Mouse (Mus musculus) liver, embryonic 11.5 days (tissue): Measurements from ENCODE around the gene Cav3. TPM values are rescaled to one million over a fixed set of nuclear protein-coding genes. Genes with fewer than 3 reads are reported as not detected.

Source experiments
- ATAC-seq: fragments of 200-750 bp; cut with Nextera tagmentation; replicated peaks from 2 replicates; pipeline ENCODE4 v1.8.0; 2017; ENCODE audit warnings: moderate number of reproducible peaks, mild to moderate bottlenecking, moderate TSS enrichment, moderate library complexity; ENCODE audit not compliant: low FRiP score
- DNase-seq: peaks from one replicate; pipeline ENCODE4 v3.0.0-alpha.2; 2017; ENCODE audit warnings: low spot score
- H3K27ac ChIP-seq: fragments of 300-500 bp; sonication (generic); 2 replicates; pipeline ENCODE4 v1.5.1; 2014; ENCODE audit warnings: mild to moderate bottlenecking, low read depth, low read length, control low read depth
- H3K27me3 ChIP-seq: fragments of 300-500 bp; sonication (generic); replicated peaks from 2 replicates; pipeline ENCODE4 v1.6.1; 2014; ENCODE audit warnings: low read length, mixed read lengths; ENCODE audit not compliant: control insufficient read depth, insufficient read depth
- H3K36me3 ChIP-seq: fragments of 300-500 bp; sonication (generic); 2 replicates; pipeline ENCODE4 v1.6.1; 2014; ENCODE audit warnings: mild to moderate bottlenecking, low read length, moderate library complexity, mixed read lengths; ENCODE audit not compliant: control insufficient read depth, insufficient read depth
- H3K4me1 ChIP-seq: fragments of 300-500 bp; sonication (generic); replicated peaks from 2 replicates; pipeline ENCODE4 v1.6.1; 2014; ENCODE audit warnings: low read length, mixed read lengths; ENCODE audit not compliant: control insufficient read depth, insufficient read depth
- H3K4me2 ChIP-seq: fragments of 300-500 bp; sonication (generic); 2 replicates; pipeline ENCODE4 v1.6.1; 2014; ENCODE audit warnings: mild to moderate bottlenecking, control low read depth, moderate library complexity
- H3K4me3 ChIP-seq: fragments of 300-500 bp; sonication (generic); 2 replicates; pipeline ENCODE4 v1.5.1; 2014; ENCODE audit warnings: low read depth, low read length, control low read depth
- H3K9ac ChIP-seq: fragments of 300-500 bp; sonication (generic); 2 replicates; pipeline ENCODE4 v1.6.1; 2014; ENCODE audit warnings: low read depth, low read length, control low read depth
- H3K9me3 ChIP-seq: fragments of 300-500 bp; sonication (generic); 2 replicates; pipeline ENCODE4 v1.6.1; 2016; ENCODE audit warnings: low read length, inconsistent platforms, mixed read lengths; ENCODE audit not compliant: control insufficient read depth
- WGBS: fragments of 180-500 bp; shearing (Covaris S2); extraction: QIAGEN DNeasy Blood & Tissue Kit; methylation state at CpG from one replicate; pipeline ENCODE4 v1.1.7; 2014; 5-methylcytosine and 5-hydroxymethylcytosine counted together
- polyA plus RNA-seq: library from polyadenylated mRNA; unstranded; fragments of >200 nt; fragmentation: Nextera tagmentation; extraction: Ambion mirVana; gene quantifications from 2 replicates; pipeline ENCODE4 v1.2.1, GENCODE M21; 2014

The Cav3 gene
- polyA plus RNA-seq, 1 experiment from 2014 or later: 0.52 TPM

GRCm38 (mm10) chr6:112498716-112499115, 39.4 kb downstream of the Cav3 start:
- Histone ChIP-seq H3K27me3 (no peaks in the 10 kb centered on the region), H3K4me1 (no peaks in the 10 kb centered on the region), H3K4me3 (no peak overlapping the region), H3K9me3 (no peaks in the 10 kb centered on the region), H3K4me2 (no peak overlapping the region), H3K9ac (no peak overlapping the region), H3K27ac (no peak overlapping the region), H3K36me3 (no peaks in the 10 kb centered on the region)
- DNase-seq: no peak
- no peak for ATAC-seq
- 94% methylated on average over 3 of the region's 3 CpGs for WGBS

- no peaks in the 10 kb centered on the region for H3K36me3 ChIP-seq
- no peak overlapping the region for H3K4me3 ChIP-seq
- H3K9ac ChIP-seq: no peak overlapping the region
- no peak overlapping the region for H3K27ac ChIP-seq
- no peaks in the 10 kb centered on the region for H3K4me1 ChIP-seq
- peak; percentile 53 for ATAC-seq
- H3K27me3 ChIP-seq: no peaks in the 10 kb centered on the region
- no peak for DNase-seq
- H3K9me3 ChIP-seq: no peaks in the 10 kb centered on the region
- H3K4me2 ChIP-seq: no peak overlapping the region
- 83% methylated on average over 2 of the region's 2 CpGs for WGBS
These were observed 40.2 kb downstream of the Cav3 start for GRCm38 (mm10) chr6:112499456-112499855.

- Histone ChIP-seq H3K4me2 (no peak overlapping the region), H3K4me3 (no peak overlapping the region), H3K36me3 (no peaks in the 10 kb centered on the region), H3K4me1 (no peaks in the 10 kb centered on the region), H3K9me3 (no peaks in the 10 kb centered on the region), H3K27me3 (no peaks in the 10 kb centered on the region), H3K27ac (no peak overlapping the region), H3K9ac (no peak overlapping the region)
- WGBS: 57% methylated on average over 2 of the region's 2 CpGs
- ATAC-seq (no peak), DNase-seq (no peak)
These were observed 41.9 kb downstream of the Cav3 start for GRCm38 (mm10) chr6:112501156-112501555.

- H3K27me3 ChIP-seq: no peaks in the 10 kb centered on the region
- H3K27ac ChIP-seq: no peak overlapping the region
- no peak overlapping the region for H3K4me3 ChIP-seq
- WGBS: 36% methylated on average over 2 of the region's 2 CpGs
- no peaks in the 10 kb centered on the region for H3K9me3 ChIP-seq
- DNase-seq (no peak), ATAC-seq (no peak)
- H3K9ac ChIP-seq: no peak overlapping the region
- H3K4me1 ChIP-seq: no peaks in the 10 kb centered on the region
- H3K36me3 ChIP-seq: no peaks in the 10 kb centered on the region
- H3K4me2 ChIP-seq: no peak overlapping the region
These were observed 48.3 kb downstream of the Cav3 start for GRCm38 (mm10) chr6:112507617-112508016.

- H3K4me2 ChIP-seq: no peak overlapping the region
- no peak overlapping the region for H3K4me3 ChIP-seq
- no peak for ATAC-seq
- WGBS: 65% methylated on average over 2 of the region's 2 CpGs
- H3K36me3 ChIP-seq: no peaks in the 10 kb centered on the region
- H3K4me1 ChIP-seq: no peaks in the 10 kb centered on the region
- no peak overlapping the region for H3K27ac ChIP-seq
- H3K9me3 ChIP-seq: no peaks in the 10 kb centered on the region
- no peak overlapping the region for H3K9ac ChIP-seq
- H3K27me3 ChIP-seq: no peaks in the 10 kb centered on the region
- DNase-seq: no peak
These were observed 50.4 kb downstream of the Cav3 start for GRCm38 (mm10) chr6:112509590-112510131.

- Histone ChIP-seq H3K27ac (no peak overlapping the region), H3K4me1 (no peaks in the 10 kb centered on the region)
These were observed 51.0 kb downstream of the Cav3 start for GRCm38 (mm10) chr6:112510346-112510745.

GRCm38 (mm10) chr6:112514591-112514990, 55.3 kb downstream of the Cav3 start:
- H3K36me3 ChIP-seq: no peaks in the 10 kb centered on the region
- H3K4me2 ChIP-seq: no peak overlapping the region
- DNase-seq: no peak
- H3K4me1 ChIP-seq: no peaks in the 10 kb centered on the region
- no peak overlapping the region for H3K9ac ChIP-seq
- no peak overlapping the region for H3K27ac ChIP-seq
- no peak overlapping the region for H3K4me3 ChIP-seq
- no peaks in the 10 kb centered on the region for H3K9me3 ChIP-seq
- no peaks in the 10 kb centered on the region for H3K27me3 ChIP-seq
- no peak for ATAC-seq
- 88% methylated on average over 6 of the region's 6 CpGs for WGBS

More at GRCm38 (mm10) chr6:112510346-112510745, 51.0 kb downstream of the Cav3 start:
- DNase-seq (no peak), ATAC-seq (no peak)
- Histone ChIP-seq H3K36me3 (no peaks in the 10 kb centered on the region), H3K9ac (no peak overlapping the region), H3K9me3 (no peaks in the 10 kb centered on the region), H3K27me3 (no peaks in the 10 kb centered on the region), H3K4me3 (no peak overlapping the region), H3K4me2 (no peak overlapping the region)
- 65% methylated on average over 4 of the region's 4 CpGs for WGBS

- no peaks in the 10 kb centered on the region for H3K27me3 ChIP-seq
- no peak for DNase-seq
- H3K27ac ChIP-seq: no peak overlapping the region
- no peak overlapping the region for H3K4me2 ChIP-seq
- no peak for ATAC-seq
- no peak overlapping the region for H3K9ac ChIP-seq
- H3K4me1 ChIP-seq: no peaks in the 10 kb centered on the region
- H3K36me3 ChIP-seq: no peaks in the 10 kb centered on the region
- no peak overlapping the region for H3K4me3 ChIP-seq
- WGBS: 59% methylated on average over 1 of the region's 1 CpGs
- no peaks in the 10 kb centered on the region for H3K9me3 ChIP-seq
These were observed 57.2 kb downstream of the Cav3 start for GRCm38 (mm10) chr6:112516496-112516895.

GRCm38 (mm10) chr6:112517572-112517971, 58.3 kb downstream of the Cav3 start:
- Histone ChIP-seq H3K4me1 (no peaks in the 10 kb centered on the region), H3K4me3 (no peak overlapping the region), H3K27me3 (no peaks in the 10 kb centered on the region), H3K27ac (no peak overlapping the region), H3K36me3 (no peaks in the 10 kb centered on the region), H3K9me3 (no peaks in the 10 kb centered on the region), H3K9ac (no peak overlapping the region), H3K4me2 (no peak overlapping the region)
- no peak for DNase-seq
- WGBS: 67% methylated on average over 3 of the region's 3 CpGs
- no peak for ATAC-seq
